Mouse (Mus musculus): Measurements from ENCODE around the gene Sfxn5. TPM values are rescaled to one million over a fixed set of nuclear protein-coding genes. Genes with fewer than 3 reads are reported as not detected.

Gene Sfxn5
- polyA plus RNA-seq, 1 experiment: 27.9 TPM

- 33% methylated on average over 9 of the region's 9 CpGs for WGBS
- no peak overlapping the region for H3K27ac ChIP-seq (ENCODE audit: control insufficient read depth, insufficient read depth, low read depth, low read length, poor library complexity)
- no peak overlapping the region for H3K4me3 ChIP-seq (replicated peaks; ENCODE audit: control insufficient read depth, low read depth, low read length)
- TF ChIP-seq POLR2A (IDR thresholded peaks at IDR 0.05; ENCODE audit: borderline replicate concordance, control insufficient read depth, low read depth, low read length) (no peak), CTCF (IDR thresholded peaks at IDR 0.05; ENCODE audit: control insufficient read depth, insufficient read depth, low read length) (no peak)
- no peaks in the 10 kb centered on the region for H3K4me1 ChIP-seq (ENCODE audit: control insufficient read depth, insufficient read depth, low read length)
Observed at GRCm38 (mm10) chr6:85191751-85192440, 141.3 kb downstream of the Sfxn5 start.

GRCm38 (mm10) chr6:85190671-85191070, 142.6 kb downstream of the Sfxn5 start:
- 6% methylated on average over 13 of the region's 13 CpGs for WGBS
- H3K27ac ChIP-seq (ENCODE audit: control insufficient read depth, insufficient read depth, low read depth, low read length, poor library complexity): no peak overlapping the region
- no peak overlapping the region for H3K4me3 ChIP-seq (replicated peaks; ENCODE audit: control insufficient read depth, low read depth, low read length)
- H3K4me1 ChIP-seq (ENCODE audit: control insufficient read depth, insufficient read depth, low read length): no peaks in the 10 kb centered on the region
- TF ChIP-seq POLR2A (IDR thresholded peaks at IDR 0.05; ENCODE audit: borderline replicate concordance, control insufficient read depth, low read depth, low read length) (no peak), CTCF (IDR thresholded peaks at IDR 0.05; ENCODE audit: control insufficient read depth, insufficient read depth, low read length) (no peak)

DNA sequence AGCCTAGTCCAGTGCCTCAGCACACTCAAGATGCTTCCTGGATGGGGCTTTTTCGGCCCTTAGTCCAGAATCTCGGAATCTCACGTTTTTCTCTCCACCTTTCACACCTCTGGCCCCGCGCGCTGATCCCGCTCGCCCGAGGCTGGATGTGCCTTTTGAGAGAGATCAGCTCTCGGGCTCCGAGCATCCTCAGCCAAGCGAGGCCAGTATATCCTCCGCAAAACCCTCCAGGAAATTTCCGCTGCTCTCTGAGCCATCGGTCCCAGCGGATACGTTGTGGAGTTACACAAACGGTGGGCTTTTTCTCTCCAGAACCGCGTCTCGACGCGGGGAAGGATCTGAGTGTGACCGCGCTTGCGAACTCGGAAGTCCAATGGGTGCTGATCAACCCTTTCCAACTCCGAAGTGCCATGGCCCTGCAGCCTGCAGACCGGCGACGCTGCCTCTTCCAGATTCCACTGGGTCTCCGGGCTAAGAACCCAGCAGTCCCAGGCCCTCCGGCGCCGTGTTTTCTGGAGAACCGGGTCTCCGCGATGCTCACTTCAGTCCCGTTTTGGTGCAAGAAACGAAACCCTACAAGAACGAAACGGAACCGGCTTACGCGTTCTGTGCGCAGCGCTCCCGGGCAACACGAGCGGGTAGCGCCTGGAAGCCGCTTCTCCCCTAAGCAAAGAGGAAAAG, 143.2 kb downstream of the Sfxn5 start:
- 2% methylated on average over 52 of the region's 52 CpGs for WGBS
- no peak overlapping the region for H3K4me3 ChIP-seq (replicated peaks; ENCODE audit: control insufficient read depth, low read depth, low read length)
- no peaks in the 10 kb centered on the region for H3K4me1 ChIP-seq (ENCODE audit: control insufficient read depth, insufficient read depth, low read length)
- no peak overlapping the region for H3K27ac ChIP-seq (ENCODE audit: control insufficient read depth, insufficient read depth, low read depth, low read length, poor library complexity)
- no peak for TF ChIP-seq CTCF (IDR thresholded peaks at IDR 0.05; ENCODE audit: control insufficient read depth, insufficient read depth, low read length)

DNA sequence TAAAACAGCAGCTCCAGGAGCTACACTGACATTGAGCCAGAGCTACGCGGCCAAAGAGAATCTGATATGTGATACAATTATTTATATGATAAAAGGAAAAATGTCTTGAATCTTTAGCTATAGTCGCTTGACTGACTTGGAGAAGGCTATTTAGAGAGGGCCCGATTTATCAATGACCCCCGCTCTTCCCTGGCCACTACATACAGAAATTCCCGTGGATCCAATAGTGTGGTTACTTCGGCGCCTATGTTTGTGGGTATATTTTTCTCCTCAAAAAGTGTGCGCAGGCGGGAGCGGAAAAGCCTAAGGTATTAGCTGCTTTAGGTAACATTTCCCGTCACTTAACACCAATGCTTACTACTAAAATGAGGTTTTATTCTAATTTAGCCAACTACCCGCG, 143.9 kb downstream of the Sfxn5 start:
- TF ChIP-seq CTCF (IDR thresholded peaks at IDR 0.05; ENCODE audit: control insufficient read depth, insufficient read depth, low read length) (no peak), POLR2A (IDR thresholded peaks at IDR 0.05; ENCODE audit: borderline replicate concordance, control insufficient read depth, low read depth, low read length) (no peak)
- Histone ChIP-seq H3K4me3 (replicated peaks; ENCODE audit: control insufficient read depth, low read depth, low read length) (no peak overlapping the region), H3K4me1 (ENCODE audit: control insufficient read depth, insufficient read depth, low read length) (no peaks in the 10 kb centered on the region), H3K27ac (ENCODE audit: control insufficient read depth, insufficient read depth, low read depth, low read length, poor library complexity) (no peak overlapping the region)
- 13% methylated on average over 14 of the region's 14 CpGs for WGBS

- H3K27ac ChIP-seq (ENCODE audit: control insufficient read depth, insufficient read depth, low read depth, low read length, poor library complexity): no peak overlapping the region
- no peak overlapping the region for H3K4me3 ChIP-seq (replicated peaks; ENCODE audit: control insufficient read depth, low read depth, low read length)
- whole genome bisulfite sequencing: 8% methylated on average over 39 of the region's 39 CpGs
- TF ChIP-seq POLR2A (IDR thresholded peaks at IDR 0.05; ENCODE audit: borderline replicate concordance, control insufficient read depth, low read depth, low read length): no peak
- no peak for TF ChIP-seq CTCF (IDR thresholded peaks at IDR 0.05; ENCODE audit: control insufficient read depth, insufficient read depth, low read length)
- no peaks in the 10 kb centered on the region for H3K4me1 ChIP-seq (ENCODE audit: control insufficient read depth, insufficient read depth, low read length)
Observed at GRCm38 (mm10) chr6:85188256-85189110, 144.7 kb downstream of the Sfxn5 start.

- 3% methylated on average over 77 of the region's 81 CpGs for WGBS
- H3K4me3 ChIP-seq (replicated peaks; ENCODE audit: control insufficient read depth, low read depth, low read length): no peak within 1 kb of the TSS
- no peak for TF ChIP-seq POLR2A (IDR thresholded peaks at IDR 0.05; ENCODE audit: borderline replicate concordance, control insufficient read depth, low read depth, low read length)
- TF ChIP-seq CTCF (IDR thresholded peaks at IDR 0.05; ENCODE audit: control insufficient read depth, insufficient read depth, low read length): no peak
- no peaks in the 10 kb centered on the region for H3K4me1 ChIP-seq (ENCODE audit: control insufficient read depth, insufficient read depth, low read length)
- H3K27ac ChIP-seq (ENCODE audit: control insufficient read depth, insufficient read depth, low read depth, low read length, poor library complexity): no peak within 1 kb of the TSS
Observed at GRCm38 (mm10) chr6:85187340-85188211, 145.6 kb downstream of the Sfxn5 start, which contains the start of gene Emx1. Emx1 (plus strand) TSS chr6:85187438.

DNA sequence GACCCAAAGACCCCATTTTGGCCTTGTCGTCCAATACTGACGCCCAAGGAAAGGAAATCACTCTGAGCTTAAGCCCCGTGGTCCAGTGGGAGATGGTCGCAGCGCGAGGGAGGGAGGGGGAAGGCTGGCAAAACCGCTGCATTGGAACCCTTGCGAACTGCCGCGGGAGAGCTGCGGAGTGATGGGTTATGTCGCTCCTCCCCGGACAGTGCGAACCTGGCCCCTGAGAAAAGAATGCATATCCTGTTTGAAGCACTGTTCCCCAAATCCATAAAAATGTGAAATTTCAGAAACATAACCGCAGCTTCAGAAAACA, 146.5 kb downstream of the Sfxn5 start:
- Histone ChIP-seq H3K27ac (ENCODE audit: control insufficient read depth, insufficient read depth, low read depth, low read length, poor library complexity) (no peak overlapping the region), H3K4me1 (ENCODE audit: control insufficient read depth, insufficient read depth, low read length) (no peaks in the 10 kb centered on the region), H3K4me3 (replicated peaks; ENCODE audit: control insufficient read depth, low read depth, low read length) (no peak overlapping the region)
- WGBS: 4% methylated on average over 15 of the region's 15 CpGs
- no peak for TF ChIP-seq POLR2A (IDR thresholded peaks at IDR 0.05; ENCODE audit: borderline replicate concordance, control insufficient read depth, low read depth, low read length)
- TF ChIP-seq CTCF (IDR thresholded peaks at IDR 0.05; ENCODE audit: control insufficient read depth, insufficient read depth, low read length): no peak

Measured in bone marrow, adult 2 months (tissue).